24 mouse cellular contexts compared by ENCODE assay signal in the genomic region with DNA sequence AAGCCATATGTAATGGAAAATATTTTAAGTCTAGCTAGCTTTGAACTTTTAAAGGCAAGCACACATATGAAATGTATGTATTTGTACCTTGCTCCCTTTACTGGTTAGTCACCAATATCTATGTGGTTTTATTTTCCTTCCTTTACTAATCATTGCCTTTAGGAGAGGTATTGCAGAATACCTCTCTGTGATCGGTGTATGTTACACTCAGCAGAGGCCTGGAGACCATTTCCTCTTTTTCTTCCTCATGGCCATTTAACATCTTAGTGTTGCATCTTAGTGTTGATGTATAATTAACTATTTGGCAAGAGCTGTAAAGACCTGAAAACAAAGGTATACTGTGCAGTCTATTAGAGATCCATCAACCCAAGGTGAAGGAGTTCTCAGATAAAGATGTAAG. TPM values are rescaled to one million over a fixed set of nuclear protein-coding genes. Genes with fewer than 3 reads are reported as not detected.
DNase-seq lines count a peak whose midpoint lies in the region; ATAC-seq lines count a peak whose summit lies in the region.
"Had no signal": no experiment of that assay in that cellular context is flagged by ENCODE, and none has a peak within 500 bp of the region (broad histone marks: within the 10 kb centered on the region; RNA-seq: fewer than 3 reads in every experiment).

No protein-coding gene starts in this region.

- DNase-seq in A20 (ENCODE audit: low read depth, low spot score) = peak; percentile 46
- peak; percentile 47 for DNase-seq in splenic B cell, adult 2 months (ENCODE audit: low read depth, low spot score)
- no peak for DNase-seq in spleen, postnatal 4 days (ENCODE audit: low spot score in 2 of 2)
- no peak for DNase-seq in liver, embryonic 11.5 days (ENCODE audit: low spot score)
- DNase-seq: adrenal gland, adult 2 months; adrenal gland, postnatal 14 days; cerebellum, adult 11 months; cerebellum, adult 2 months; cerebellum, postnatal 10 days; cerebellum, postnatal 36 days; gastrocnemius, postnatal 25 days; heart, adult 11 months had no signal

- peak; percentile 76 for ATAC-seq in common myeloid progenitor, adult 5-6 weeks (replicated peaks; ENCODE audit: low read depth, poor library complexity, severe bottlenecking)
- peak; percentile 43 for ATAC-seq in inflammation-experienced regulatory T-cells, adult 6 months
- ATAC-seq in midbrain, embryonic 15.5 days (replicated peaks) = no peak
- no peak for ATAC-seq in liver, embryonic 11.5 days (replicated peaks; ENCODE audit: low FRiP score)
- ATAC-seq: forebrain, embryonic 14.5 days; hindbrain, embryonic 16.5 days; intestine, embryonic 16.5 days had no signal

- peaks cover 2% of the 10 kb centered on the region; the same call in 1 of the 2 replicates for H3K36me3 ChIP-seq in splenic B cell, adult 2 months (ENCODE audit: control insufficient read depth, insufficient read depth, low read length, poor library complexity, severe bottlenecking)
- no peaks in the 10 kb centered on the region for H3K36me3 ChIP-seq in midbrain, embryonic 15.5 days (replicated peaks)
- no peaks in the 10 kb centered on the region for H3K36me3 ChIP-seq in liver, embryonic 11.5 days (ENCODE audit: control insufficient read depth, insufficient read depth, low read length)
- H3K36me3 ChIP-seq: forebrain, embryonic 10.5 days; G1E; hindbrain, embryonic 10.5 days; hindbrain, embryonic 13.5 days had no signal

- peaks cover 4% of the 10 kb centered on the region; the same call in 1 of the 2 replicates for H3K4me1 ChIP-seq in midbrain, embryonic 15.5 days
- H3K4me1 ChIP-seq in liver, embryonic 11.5 days (replicated peaks; ENCODE audit: control insufficient read depth, insufficient read depth, low read length) = no peaks in the 10 kb centered on the region
- H3K4me1 ChIP-seq: forebrain, embryonic 10.5 days; hindbrain, embryonic 10.5 days had no signal

- H3K27ac ChIP-seq in midbrain, embryonic 15.5 days = no peak overlapping the region
- no peak overlapping the region for H3K27ac ChIP-seq in liver, embryonic 11.5 days (ENCODE audit: low read depth, low read length)
- H3K27ac ChIP-seq: forebrain, embryonic 10.5 days; hindbrain, embryonic 10.5 days; hindbrain, embryonic 13.5 days had no signal

- H3K27me3 ChIP-seq in splenic B cell, adult 2 months (ENCODE audit: control insufficient read depth, insufficient read depth, low read length, poor library complexity, severe bottlenecking) = no peaks in the 10 kb centered on the region
- H3K27me3 ChIP-seq in midbrain, embryonic 15.5 days (replicated peaks) = no peaks in the 10 kb centered on the region
- H3K27me3 ChIP-seq in liver, embryonic 11.5 days (replicated peaks; ENCODE audit: control insufficient read depth, insufficient read depth, low read length) = no peaks in the 10 kb centered on the region
- H3K27me3 ChIP-seq: CH12.LX; hindbrain, embryonic 13.5 days had no signal

- 94% methylated on average over 1 of the region's 1 CpGs for WGBS in midbrain, embryonic 15.5 days
- WGBS in liver, embryonic 11.5 days = 78% methylated on average over 1 of the region's 1 CpGs

- H3K9ac ChIP-seq in midbrain, embryonic 15.5 days = no peak overlapping the region
- H3K9ac ChIP-seq in liver, embryonic 11.5 days (ENCODE audit: low read depth, low read length) = no peak overlapping the region
- H3K9ac ChIP-seq: hindbrain, embryonic 13.5 days had no signal

- H3K9me3 ChIP-seq in midbrain, embryonic 15.5 days = no peaks in the 10 kb centered on the region
- H3K9me3 ChIP-seq in liver, embryonic 11.5 days (ENCODE audit: control insufficient read depth, low read length) = no peaks in the 10 kb centered on the region
- H3K9me3 ChIP-seq: forebrain, embryonic 10.5 days; G1E; hindbrain, embryonic 10.5 days; hindbrain, embryonic 13.5 days had no signal

- H3K4me2 ChIP-seq in midbrain, embryonic 15.5 days = no peak overlapping the region
- no peak overlapping the region for H3K4me2 ChIP-seq in liver, embryonic 11.5 days
- H3K4me2 ChIP-seq: heart, embryonic 11.5 days; hindbrain, embryonic 13.5 days had no signal

- H3K4me3 ChIP-seq in midbrain, embryonic 15.5 days = no peak overlapping the region
- no peak overlapping the region for H3K4me3 ChIP-seq in liver, embryonic 11.5 days (ENCODE audit: low read depth, low read length)
- H3K4me3 ChIP-seq: forebrain, embryonic 10.5 days; hindbrain, embryonic 10.5 days; hindbrain, embryonic 13.5 days had no signal

RNA-seq across cellular contexts. Expression of gene Sesn3, which starts 12.4 kb away (rescaled TPM):
- total RNA-seq in common myeloid progenitor, adult 5-6 weeks (2017) = 11.8 and 12.5 TPM in 2 replicates
- polyA plus RNA-seq in inflammation-experienced regulatory T-cells, adult 6 months (2017; shearing (Covaris generic)) = 10 to 100 TPM; 15.5 to 29.8 (median 28.9) TPM
- polyA plus RNA-seq in midbrain, embryonic 15.5 days (2015; fragmentation: Nextera tagmentation; extraction: Ambion mirVana) = 14.5 and 15.6 TPM in 2 replicates
- 4.0 and 5.6 TPM in 2 replicates for polyA plus RNA-seq in liver, embryonic 11.5 days (2014; fragmentation: Nextera tagmentation; extraction: Ambion mirVana)

Comparison
In these comparisons a context has a peak if more than half of its experiments do, and no peak if none do; other contexts are left out.
1. DNase-seq: peak in A20 (single experiment) and splenic B cell, adult 2 months (single experiment); none in spleen, postnatal 4 days (0 of 2) and liver, embryonic 11.5 days (single experiment).
2. ATAC-seq: peak in common myeloid progenitor, adult 5-6 weeks (single experiment) and inflammation-experienced regulatory T-cells, adult 6 months (single experiment); none in midbrain, embryonic 15.5 days (single experiment) and liver, embryonic 11.5 days (single experiment).